Mouse (Mus musculus) midbrain, embryonic 16.5 days (tissue): Measurements from ENCODE around the gene Mfsd4a. TPM values are rescaled to one million over a fixed set of nuclear protein-coding genes. Genes with fewer than 3 reads are reported as not detected.

Experiments used
- ATAC-seq: fragments of 200-750 bp; cut with Nextera tagmentation; 2 replicates; pipeline ENCODE4 v1.8.0; 2017; ENCODE audit warnings: moderate TSS enrichment
- H3K27ac ChIP-seq: fragments of 300-500 bp; sonication (generic); 2 replicates; pipeline ENCODE4 v1.5.1; 2014; ENCODE audit warnings: mild to moderate bottlenecking, low read length, mixed read lengths
- H3K27me3 ChIP-seq: fragments of 300-500 bp; sonication (generic); 2 replicates; pipeline ENCODE4 v1.6.1; 2014; ENCODE audit warnings: low read depth, low read length, mixed read lengths; ENCODE audit not compliant: control insufficient read depth, insufficient read depth
- H3K36me3 ChIP-seq: fragments of 300-500 bp; sonication (generic); 2 replicates; pipeline ENCODE4 v1.6.1; 2014; ENCODE audit warnings: mild to moderate bottlenecking, low read length, moderate library complexity, mixed read lengths; ENCODE audit not compliant: control insufficient read depth, insufficient read depth
- H3K4me1 ChIP-seq: fragments of 300-500 bp; sonication (generic); 2 replicates; pipeline ENCODE4 v1.6.1; 2014; ENCODE audit warnings: mild to moderate bottlenecking, low read length, mixed read lengths; ENCODE audit not compliant: control insufficient read depth, insufficient read depth
- H3K4me2 ChIP-seq: fragments of 300-500 bp; sonication (generic); 2 replicates; pipeline ENCODE4 v1.6.1; 2014; ENCODE audit warnings: mild to moderate bottlenecking, low read length, mixed read lengths
- H3K4me3 ChIP-seq: fragments of 300-500 bp; sonication (generic); 2 replicates; pipeline ENCODE4 v1.5.1; 2014; ENCODE audit warnings: low read depth, mild to moderate bottlenecking, low read length, moderate library complexity, mixed read lengths
- H3K9ac ChIP-seq: fragments of 300-500 bp; sonication (generic); 2 replicates; pipeline ENCODE4 v1.6.1; 2014; ENCODE audit warnings: low read depth, low read length, mixed read lengths
- H3K9me3 ChIP-seq: fragments of 300-500 bp; sonication (generic); replicated peaks from 2 replicates; pipeline ENCODE4 v1.6.1; 2014; ENCODE audit warnings: mild to moderate bottlenecking, low read length, mixed read lengths; ENCODE audit not compliant: control insufficient read depth, poor library complexity, severe bottlenecking
- WGBS: fragments of 180-500 bp; shearing (Covaris S2); extraction: QIAGEN DNeasy Blood & Tissue Kit; methylation state at CpG from one replicate; pipeline ENCODE4 v1.1.7; 2014; 5-methylcytosine and 5-hydroxymethylcytosine counted together
- polyA plus RNA-seq: library from polyadenylated mRNA; unstranded; fragments of >200 nt; fragmentation: Nextera tagmentation; extraction: Ambion mirVana; gene quantifications from 2 replicates; pipeline ENCODE4 v1.2.1, GENCODE M21; 2015

The Mfsd4a gene
- polyA plus RNA-seq, 1 experiment from 2014 or later: 7.7 TPM

DNA sequence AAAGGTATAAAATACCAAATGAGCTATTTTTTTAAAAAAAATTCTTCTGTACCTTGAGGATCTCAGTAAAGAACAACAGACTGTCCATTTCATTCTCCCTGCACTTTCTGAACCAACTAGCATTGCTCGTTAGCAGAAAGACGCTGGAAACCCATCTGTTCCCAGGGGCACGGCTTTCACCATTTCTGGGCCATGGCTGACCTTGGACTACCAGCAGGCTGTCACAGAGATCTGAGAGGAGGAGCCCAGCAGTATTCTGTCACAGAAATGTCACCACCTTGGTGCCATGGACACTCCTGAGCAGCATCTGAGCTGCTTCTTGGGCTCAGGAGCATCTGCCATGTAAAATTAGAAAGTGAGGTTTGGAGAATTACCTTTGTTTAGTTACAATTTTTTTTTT is 30.1 kb downstream of the Mfsd4a start:
- Histone ChIP-seq H3K4me2 (no peak overlapping the region), H3K4me3 (no peak overlapping the region), H3K36me3 (no peaks in the 10 kb centered on the region; the same call in 1 of the 2 replicates), H3K4me1 (no peaks in the 10 kb centered on the region), H3K9me3 (no peaks in the 10 kb centered on the region), H3K9ac (no peak overlapping the region), H3K27me3 (no peaks in the 10 kb centered on the region), H3K27ac (no peak overlapping the region)
- WGBS: 78% methylated on average over 3 of the region's 3 CpGs
- ATAC-seq: no peak

DNA sequence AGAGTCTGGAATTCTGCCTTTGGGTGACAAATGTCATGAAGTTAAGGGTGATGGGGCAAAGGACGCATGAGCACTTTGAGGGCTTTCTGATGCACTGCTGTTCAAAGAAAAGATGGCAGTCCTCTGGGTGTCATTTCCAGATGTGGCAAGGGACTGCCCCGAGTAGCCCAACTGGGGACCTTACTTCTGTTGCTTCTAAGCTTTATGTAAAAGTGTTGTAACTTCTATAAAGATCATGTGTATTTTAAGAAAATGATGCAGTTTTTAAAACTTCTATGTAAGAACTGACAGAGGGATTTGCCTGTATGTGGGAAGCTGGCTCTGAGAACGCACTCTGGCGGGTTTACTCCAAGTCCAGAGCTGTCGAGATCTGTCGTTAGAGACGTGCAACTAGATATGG is 35.7 kb downstream of the Mfsd4a start:
- H3K27me3 ChIP-seq: no peaks in the 10 kb centered on the region
- H3K9me3 ChIP-seq: no peaks in the 10 kb centered on the region
- no peak overlapping the region for H3K27ac ChIP-seq
- peaks cover 4% of the 10 kb centered on the region; the same call in 1 of the 2 replicates for H3K36me3 ChIP-seq
- no peak overlapping the region for H3K4me2 ChIP-seq
- no peak overlapping the region for H3K9ac ChIP-seq
- ATAC-seq: no peak
- H3K4me1 ChIP-seq: no peaks in the 10 kb centered on the region
- WGBS: 93% methylated on average over 7 of the region's 7 CpGs
- H3K4me3 ChIP-seq: no peak overlapping the region

DNA sequence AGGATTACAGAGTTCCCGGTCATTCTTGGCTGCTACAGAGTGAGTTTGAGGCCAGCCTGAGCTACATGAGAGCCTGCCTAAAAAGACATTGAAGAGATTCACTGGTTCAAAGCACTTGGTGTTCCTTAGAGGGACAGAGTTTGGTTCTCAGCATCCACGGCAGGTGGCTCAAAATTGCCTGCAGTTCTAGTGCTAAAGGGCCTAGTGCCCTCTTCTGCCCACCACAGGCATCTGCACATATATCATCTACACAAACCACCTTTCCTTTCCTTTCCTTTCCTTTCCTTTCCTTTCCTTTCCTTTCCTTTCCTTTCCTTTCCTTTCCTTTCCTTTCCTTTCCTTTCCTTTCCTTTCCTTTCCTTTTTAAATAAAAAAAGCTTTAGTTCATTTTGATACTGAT is 37.3 kb downstream of the Mfsd4a start:
- Histone ChIP-seq H3K9ac (no peak overlapping the region), H3K4me2 (no peak overlapping the region), H3K4me1 (no peaks in the 10 kb centered on the region), H3K27ac (no peak overlapping the region), H3K36me3 (peaks cover 4% of the 10 kb centered on the region; the same call in 1 of the 2 replicates), H3K9me3 (no peaks in the 10 kb centered on the region), H3K4me3 (no peak overlapping the region), H3K27me3 (no peaks in the 10 kb centered on the region)
- ATAC-seq: no peak
- 64% methylated on average over 2 of the region's 2 CpGs for WGBS

- Histone ChIP-seq H3K4me1 (no peaks in the 10 kb centered on the region), H3K4me2 (no peak overlapping the region), H3K27me3 (no peaks in the 10 kb centered on the region), H3K4me3 (no peak overlapping the region), H3K27ac (no peak overlapping the region), H3K9me3 (no peaks in the 10 kb centered on the region), H3K36me3 (peaks cover 10% of the 10 kb centered on the region), H3K9ac (no peak overlapping the region)
- 90% methylated on average over 9 of the region's 9 CpGs for WGBS
- ATAC-seq: no peak
Observed at GRCm38 (mm10) chr1:132028413-132028812, 39.4 kb downstream of the Mfsd4a start.

- 90% methylated on average over 5 of the region's 5 CpGs for WGBS
- no peaks in the 10 kb centered on the region for H3K4me1 ChIP-seq
- H3K9me3 ChIP-seq: no peaks in the 10 kb centered on the region
- no peak for ATAC-seq
- no peak overlapping the region for H3K4me2 ChIP-seq
- no peak overlapping the region for H3K27ac ChIP-seq
- H3K4me3 ChIP-seq: no peak overlapping the region
- H3K27me3 ChIP-seq: no peaks in the 10 kb centered on the region
- no peak overlapping the region for H3K9ac ChIP-seq
- H3K36me3 ChIP-seq: peaks cover 12% of the 10 kb centered on the region
Observed at GRCm38 (mm10) chr1:132027978-132028377, 39.9 kb downstream of the Mfsd4a start.

DNA sequence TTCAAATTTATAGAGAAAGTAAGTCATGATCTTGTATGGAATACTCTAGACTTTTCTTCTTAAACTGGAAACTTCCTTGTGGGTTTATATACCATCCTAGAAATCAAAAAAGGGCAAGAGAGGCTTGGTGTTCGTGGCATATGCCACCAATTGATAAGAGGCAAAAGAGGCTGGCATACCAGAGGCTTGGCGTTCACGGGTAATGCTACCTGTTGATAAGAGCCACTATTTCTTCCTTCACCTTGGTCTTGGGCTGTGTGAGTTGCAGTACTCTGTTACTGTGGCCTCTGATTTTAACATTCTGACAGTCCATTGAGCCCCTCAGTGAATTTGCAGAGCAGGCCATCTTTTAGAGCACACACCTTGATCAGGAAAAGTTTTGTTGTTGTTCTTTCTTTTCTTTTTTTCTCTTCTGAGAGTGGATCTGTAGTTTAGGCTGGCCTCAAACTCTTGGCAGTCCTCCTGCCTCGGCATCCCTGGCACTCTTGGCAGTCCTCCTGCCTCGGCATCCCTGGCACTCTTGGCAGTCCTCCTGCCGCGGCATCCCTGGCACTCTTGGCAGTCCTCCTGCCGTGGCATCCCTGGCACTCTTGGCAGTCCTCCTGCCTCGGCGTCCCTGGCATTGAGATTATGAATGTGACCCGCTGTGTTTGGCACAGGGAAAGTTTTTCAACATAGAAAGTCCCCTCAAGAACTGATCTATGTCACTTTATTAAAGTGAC is 40.8 kb downstream of the Mfsd4a start:
- no peak for ATAC-seq
- Histone ChIP-seq H3K9me3 (no peaks in the 10 kb centered on the region), H3K4me1 (no peaks in the 10 kb centered on the region), H3K27ac (no peak overlapping the region), H3K9ac (no peak overlapping the region), H3K4me2 (no peak overlapping the region), H3K4me3 (no peak overlapping the region), H3K27me3 (no peaks in the 10 kb centered on the region), H3K36me3 (peaks cover 10% of the 10 kb centered on the region; the same call in 1 of the 2 replicates)
- WGBS: 90% methylated on average over 11 of the region's 11 CpGs

GRCm38 (mm10) chr1:132022107-132022506 is 45.8 kb downstream of the Mfsd4a start:
- no peaks in the 10 kb centered on the region for H3K4me1 ChIP-seq
- no peak overlapping the region for H3K4me3 ChIP-seq
- no peak overlapping the region for H3K27ac ChIP-seq
- no peaks in the 10 kb centered on the region for H3K9me3 ChIP-seq
- H3K36me3 ChIP-seq: peaks cover 28% of the 10 kb centered on the region
- no peak for ATAC-seq
- 94% methylated on average over 3 of the region's 3 CpGs for WGBS
- no peak overlapping the region for H3K4me2 ChIP-seq
- H3K9ac ChIP-seq: no peak overlapping the region
- no peaks in the 10 kb centered on the region for H3K27me3 ChIP-seq

- Histone ChIP-seq H3K9me3 (no peaks in the 10 kb centered on the region), H3K4me2 (no peak overlapping the region), H3K27ac (no peak overlapping the region), H3K27me3 (no peaks in the 10 kb centered on the region), H3K4me3 (no peak overlapping the region), H3K36me3 (peaks cover 33% of the 10 kb centered on the region), H3K9ac (no peak overlapping the region), H3K4me1 (no peaks in the 10 kb centered on the region)
- no peak for ATAC-seq
- 96% methylated on average over 7 of the region's 7 CpGs for WGBS
Observed at GRCm38 (mm10) chr1:132019876-132020275, 48.0 kb downstream of the Mfsd4a start.

DNA sequence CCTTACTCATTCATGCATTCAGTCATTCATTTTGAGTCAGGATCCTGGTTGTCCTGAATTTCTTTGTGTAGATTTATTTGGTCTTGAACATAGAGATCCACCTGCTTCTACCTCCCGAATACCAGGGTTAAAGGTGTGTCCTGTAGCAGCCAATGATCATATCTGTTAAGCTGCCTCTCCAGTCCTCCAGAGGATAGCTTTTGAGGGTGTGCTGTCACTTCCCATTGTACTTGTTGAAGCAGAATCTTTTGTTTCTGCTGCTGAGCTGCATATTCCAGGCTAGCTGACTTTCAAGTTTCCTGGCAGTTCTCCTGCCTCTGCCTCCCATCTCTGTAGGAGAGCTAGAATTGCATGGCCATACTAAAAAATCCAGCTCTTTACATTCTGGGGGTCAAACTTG is 51.2 kb downstream of the Mfsd4a start:
- Histone ChIP-seq H3K4me3 (no peak overlapping the region), H3K36me3 (peaks cover 26% of the 10 kb centered on the region), H3K9ac (no peak overlapping the region), H3K27ac (no peak overlapping the region), H3K27me3 (no peaks in the 10 kb centered on the region), H3K4me1 (no peaks in the 10 kb centered on the region), H3K4me2 (no peak overlapping the region), H3K9me3 (no peaks in the 10 kb centered on the region)
- 88% methylated on average over 1 of the region's 1 CpGs for WGBS
- no peak for ATAC-seq
